Mouse (Mus musculus) bone marrow, adult 2 months (tissue): Measurements from ENCODE around the gene Stk39.

ENCODE experiments used
- CTCF ChIP-seq: fragments of 200-500 bp; IDR thresholded peaks from 2 replicates; pipeline ENCODE4 v1.5.1; 2011; ENCODE audit warnings: low read length, control low read depth; ENCODE audit not compliant: control insufficient read depth, insufficient read depth
- POLR2A ChIP-seq: fragments of 200-500 bp; IDR thresholded peaks from 2 replicates; pipeline ENCODE4 v1.6.1; 2011; ENCODE audit warnings: low read depth, mild to moderate bottlenecking, control low read depth, low read length, borderline replicate concordance; ENCODE audit not compliant: control insufficient read depth

GRCm38 (mm10) chr2:68382394-68383059 lies 89.5 kb downstream of the Stk39 start:
- TF ChIP-seq POLR2A (no peak), CTCF (no peak)
